Mouse (Mus musculus) inflammation-experienced regulatory T-cells, adult 16 weeks (primary cell): ENCODE measurements around the gene Sstr1. TPM values are rescaled to one million over a fixed set of nuclear protein-coding genes. Genes with fewer than 3 reads are reported as not detected.

Experiments used
- polyA plus RNA-seq: library from polyadenylated mRNA; unstranded; fragments of 100-300 nt; shearing (Covaris generic); gene quantifications from one replicate; pipeline ENCODE4 v1.2.1, GENCODE M21; 2017

Sstr1 gene
- not detected for polyA plus RNA-seq

DNA sequence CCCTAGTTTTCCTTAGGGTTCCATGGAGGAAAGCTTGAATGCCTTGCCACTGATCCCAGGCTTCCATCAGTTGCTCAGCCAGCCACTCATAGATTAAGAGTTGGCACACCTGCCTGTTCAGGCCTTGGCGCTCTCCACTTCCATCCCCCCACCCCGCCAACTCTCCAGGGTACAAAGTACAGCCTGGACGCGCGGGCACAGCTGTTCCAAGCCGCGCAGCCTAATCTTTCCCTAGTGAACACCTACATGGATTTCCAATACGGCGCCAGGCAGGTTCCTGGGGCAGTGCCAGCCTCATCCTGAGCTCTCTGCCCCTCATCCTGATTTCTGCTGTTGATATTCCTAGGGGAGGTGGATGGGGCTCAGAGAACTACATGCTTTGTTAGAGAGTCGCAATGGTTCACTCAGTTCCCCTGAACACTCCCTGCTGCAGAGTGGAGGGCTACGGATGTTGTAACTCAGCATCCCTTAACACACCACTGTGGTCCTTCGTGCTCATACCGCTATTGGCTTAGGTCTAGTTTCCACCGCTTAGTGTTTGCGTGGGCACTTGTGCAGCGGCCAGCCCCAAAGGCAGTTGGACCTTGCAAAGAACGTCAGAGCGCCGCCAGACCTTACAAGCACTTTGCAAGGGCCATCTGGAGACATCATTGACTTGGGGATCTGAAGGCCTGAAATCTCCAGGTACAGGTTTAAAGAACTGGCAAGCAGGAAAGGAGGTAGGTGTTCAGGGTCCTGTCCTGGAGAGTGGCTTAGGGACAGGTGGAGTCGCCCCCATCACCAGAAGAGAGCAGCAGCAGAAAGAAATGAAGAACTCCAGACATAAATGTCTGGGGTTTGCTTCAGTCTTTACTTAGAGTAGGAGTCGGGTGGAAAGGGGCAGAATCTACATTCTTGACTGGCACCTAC is at the start of gene Sstr1:
Gene Sstr1 (plus strand): TSS at position 610 of the 909 bp plus-strand sequence.

Other genes with a start within 250 kb of the Sstr1 start
- gene Clec14a, start 57.5 kb downstream of the Sstr1 start, polyA plus RNA-seq, result not detected